Mouse (Mus musculus) stomach, postnatal 0 days (tissue): ENCODE measurements around the gene Trpm3. TPM values are rescaled to one million over a fixed set of nuclear protein-coding genes. Genes with fewer than 3 reads are reported as not detected.

Experiments
- ATAC-seq: fragments of 200-750 bp; cut with Nextera tagmentation; 2 replicates; pipeline ENCODE4 v1.8.0; 2017; ENCODE audit not compliant: low FRiP score, low TSS enrichment
- DNase-seq: peaks from one replicate; pipeline ENCODE4 v3.0.0-alpha.2; 2016; ENCODE audit warnings: low spot score
- H3K27ac ChIP-seq: fragments of 300-500 bp; sonication (generic); replicated peaks from 2 replicates; pipeline ENCODE4 v1.5.1; 2014; ENCODE audit warnings: mild to moderate bottlenecking, control low read depth
- H3K27me3 ChIP-seq: fragments of 300-500 bp; sonication (generic); 2 replicates; pipeline ENCODE4 v1.6.1; 2014; ENCODE audit warnings: low read length; ENCODE audit not compliant: control insufficient read depth, insufficient read depth
- H3K36me3 ChIP-seq: fragments of 300-500 bp; sonication (generic); 2 replicates; pipeline ENCODE4 v1.6.1; 2014; ENCODE audit warnings: low read length, mixed read lengths; ENCODE audit not compliant: control insufficient read depth, insufficient read depth
- H3K4me1 ChIP-seq: fragments of 300-500 bp; sonication (generic); replicated peaks from 2 replicates; pipeline ENCODE4 v1.6.1; 2014; ENCODE audit warnings: antibody characterized with exemption; ENCODE audit not compliant: control insufficient read depth, insufficient read depth
- H3K4me2 ChIP-seq: fragments of 300-500 bp; sonication (generic); replicated peaks from 2 replicates; pipeline ENCODE4 v1.6.1; 2014; ENCODE audit warnings: low read depth, mild to moderate bottlenecking, control low read depth, moderate library complexity
- H3K4me3 ChIP-seq: fragments of 300-500 bp; sonication (generic); 2 replicates; pipeline ENCODE4 v1.5.1; 2014; ENCODE audit warnings: low read depth, low read length, control low read depth
- H3K9ac ChIP-seq: fragments of 300-500 bp; sonication (generic); 2 replicates; pipeline ENCODE4 v1.6.1; 2014; ENCODE audit warnings: mild to moderate bottlenecking, low read length, control low read depth, mixed read lengths
- H3K9me3 ChIP-seq: fragments of 300-500 bp; sonication (generic); 2 replicates; pipeline ENCODE4 v1.6.1; 2016; ENCODE audit warnings: low read length; ENCODE audit not compliant: control insufficient read depth
- CTCF ChIP-seq: IDR thresholded peaks from 2 replicates; pipeline ENCODE4 v1.5.1; 2016; ENCODE audit warnings: antibody characterized with exemption, low read depth, mild to moderate bottlenecking, moderate library complexity
- EP300 ChIP-seq: optimal IDR thresholded peaks from 2 replicates; pipeline ENCODE3; 2016; ENCODE audit warnings: antibody characterized with exemption
- WGBS: fragments of 180-500 bp; shearing (Covaris S2); extraction: QIAGEN DNeasy Blood & Tissue Kit; methylation state at CpG from one replicate; pipeline ENCODE4 v1.1.7; 2014; 5-methylcytosine and 5-hydroxymethylcytosine counted together
- polyA plus RNA-seq: library from polyadenylated mRNA; unstranded; fragments of >200 nt; fragmentation: Nextera tagmentation; extraction: Ambion mirVana; gene quantifications from 2 replicates; pipeline ENCODE4 v1.2.1, GENCODE M21; 2015

Trpm3 gene
- polyA plus RNA-seq, 1 experiment from 2014 or later: 0.33 TPM

- no peaks in the 10 kb centered on the region for H3K9me3 ChIP-seq
- 82% methylated on average over 6 of the region's 6 CpGs for WGBS
- DNase-seq (no peak), ATAC-seq (no peak)
- H3K27ac ChIP-seq: no peak overlapping the region
- H3K4me3 ChIP-seq: no peak overlapping the region
- H3K4me2 ChIP-seq: no peak overlapping the region
- H3K36me3 ChIP-seq: no peaks in the 10 kb centered on the region
- H3K9ac ChIP-seq: no peak overlapping the region
- TF ChIP-seq CTCF (no peak), EP300 (no peak)
- no peaks in the 10 kb centered on the region for H3K4me1 ChIP-seq
- no peaks in the 10 kb centered on the region for H3K27me3 ChIP-seq
Observed at GRCm38 (mm10) chr19:22910686-22911085, 771.8 kb downstream of the Trpm3 start.

- TF ChIP-seq EP300 (no peak), CTCF (no peak)
- ATAC-seq (no peak), DNase-seq (no peak)
- no peaks in the 10 kb centered on the region; the same call in 1 of the 2 replicates for H3K4me1 ChIP-seq
- H3K9me3 ChIP-seq: no peaks in the 10 kb centered on the region
- no peaks in the 10 kb centered on the region for H3K27me3 ChIP-seq
- H3K36me3 ChIP-seq: no peaks in the 10 kb centered on the region
- H3K4me3 ChIP-seq: no peak overlapping the region
- no peak overlapping the region for H3K9ac ChIP-seq
- no peak overlapping the region for H3K4me2 ChIP-seq
- 81% methylated on average over 4 of the region's 4 CpGs for WGBS
- no peak overlapping the region for H3K27ac ChIP-seq
Observed at GRCm38 (mm10) chr19:22912971-22913370, 774.1 kb downstream of the Trpm3 start.

GRCm38 (mm10) chr19:22915868-22916642 lies 777.2 kb downstream of the Trpm3 start:
- 15% methylated on average over 16 of the region's 16 CpGs for WGBS
- no peak for TF ChIP-seq EP300
- peak; percentile 95 for TF ChIP-seq CTCF
- peak; percentile 79 for ATAC-seq

DNA sequence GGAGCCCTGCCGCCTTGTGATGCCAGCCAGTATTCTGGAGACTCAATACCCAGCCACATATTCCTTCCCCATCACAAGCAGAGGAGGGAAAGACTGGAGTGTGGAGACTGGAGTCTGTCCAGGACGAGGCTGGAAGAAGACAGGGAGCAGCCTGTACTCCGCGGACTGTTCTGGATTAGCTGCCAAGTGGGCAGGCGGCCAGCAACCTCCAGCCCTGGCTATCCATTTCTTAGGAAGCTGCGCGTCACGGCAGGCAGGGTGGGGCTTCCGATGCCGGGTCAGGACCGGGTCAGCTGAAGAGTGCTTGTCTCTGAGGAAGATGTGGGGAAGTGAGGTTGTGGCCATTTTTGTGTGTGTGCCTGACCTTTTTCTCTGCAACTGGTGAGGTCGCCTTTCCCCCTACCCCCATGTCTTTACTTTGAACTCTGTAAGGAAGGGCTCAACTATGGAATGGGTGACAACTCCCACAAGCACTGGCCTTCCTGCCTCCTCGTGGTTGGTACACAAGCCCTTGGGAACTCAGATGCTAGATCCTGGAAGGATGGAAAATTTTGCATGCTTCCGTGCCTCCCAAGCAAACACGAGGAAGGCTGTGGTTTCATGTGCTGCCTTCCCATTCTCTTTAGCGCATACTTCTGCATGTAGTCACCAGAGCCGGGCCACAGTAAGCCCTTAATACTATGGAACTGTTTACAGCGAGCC lies 777.9 kb downstream of the Trpm3 start:
- peak; percentile 95 for ATAC-seq
- peak; percentile 90 for DNase-seq
- H3K36me3 ChIP-seq: no peaks in the 10 kb centered on the region
- no peaks in the 10 kb centered on the region for H3K27me3 ChIP-seq
- peak overlapping the region; percentile 89 for H3K27ac ChIP-seq
- H3K4me3 ChIP-seq: no peak overlapping the region
- 12% methylated on average over 18 of the region's 18 CpGs for WGBS
- no peak overlapping the region for H3K9ac ChIP-seq
- peak overlapping the region; percentile 51 for H3K4me2 ChIP-seq
- no peaks in the 10 kb centered on the region; the same call in 1 of the 2 replicates for H3K4me1 ChIP-seq
- peak; percentile 23; the same call in 1 of the 2 replicates for TF ChIP-seq CTCF
- peak; percentile 63 for TF ChIP-seq EP300
- no peaks in the 10 kb centered on the region for H3K9me3 ChIP-seq

More at GRCm38 (mm10) chr19:22915868-22916642, 777.2 kb downstream of the Trpm3 start:
- Histone ChIP-seq H3K4me2 (peak overlapping the region; percentile 51), H3K9me3 (no peaks in the 10 kb centered on the region), H3K4me1 (no peaks in the 10 kb centered on the region; the same call in 1 of the 2 replicates), H3K4me3 (no peak overlapping the region; the same call in 1 of the 2 replicates), H3K27me3 (no peaks in the 10 kb centered on the region), H3K27ac (peak overlapping the region; percentile 89), H3K36me3 (no peaks in the 10 kb centered on the region), H3K9ac (0 out of 2 replicates have a peak overlapping the region, but pooled peaks have one; percentile 23)
- peak; percentile 87 for DNase-seq

DNA sequence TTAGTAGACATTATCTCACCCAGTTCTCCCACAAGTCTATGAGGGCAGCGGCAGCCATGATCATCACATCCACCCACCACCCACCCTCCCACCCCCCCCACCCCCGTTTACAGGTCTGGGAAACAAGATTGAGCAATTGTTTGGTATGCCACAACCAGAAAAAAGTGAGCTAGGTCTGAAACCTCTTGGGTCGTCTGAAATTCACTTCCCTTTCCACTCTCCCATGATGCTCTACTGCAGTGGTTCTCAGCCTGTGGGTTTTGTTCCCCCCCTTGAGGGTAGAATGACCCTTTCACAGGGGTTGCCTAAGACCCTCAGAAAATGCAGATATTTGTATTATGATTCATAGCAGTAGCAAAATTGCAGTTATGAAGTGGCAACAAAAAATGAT lies 778.5 kb downstream of the Trpm3 start:
- ATAC-seq (no peak), DNase-seq (no peak)
- 39% methylated on average over 3 of the region's 3 CpGs for WGBS
- no peaks in the 10 kb centered on the region for H3K9me3 ChIP-seq
- H3K4me2 ChIP-seq: no peak overlapping the region
- no peaks in the 10 kb centered on the region; the same call in 1 of the 2 replicates for H3K4me1 ChIP-seq
- peak overlapping the region; percentile 89 for H3K27ac ChIP-seq
- no peak overlapping the region for H3K9ac ChIP-seq
- TF ChIP-seq EP300: no peak
- no peak for TF ChIP-seq CTCF
- no peaks in the 10 kb centered on the region for H3K36me3 ChIP-seq
- no peaks in the 10 kb centered on the region for H3K27me3 ChIP-seq
- H3K4me3 ChIP-seq: no peak overlapping the region

DNA sequence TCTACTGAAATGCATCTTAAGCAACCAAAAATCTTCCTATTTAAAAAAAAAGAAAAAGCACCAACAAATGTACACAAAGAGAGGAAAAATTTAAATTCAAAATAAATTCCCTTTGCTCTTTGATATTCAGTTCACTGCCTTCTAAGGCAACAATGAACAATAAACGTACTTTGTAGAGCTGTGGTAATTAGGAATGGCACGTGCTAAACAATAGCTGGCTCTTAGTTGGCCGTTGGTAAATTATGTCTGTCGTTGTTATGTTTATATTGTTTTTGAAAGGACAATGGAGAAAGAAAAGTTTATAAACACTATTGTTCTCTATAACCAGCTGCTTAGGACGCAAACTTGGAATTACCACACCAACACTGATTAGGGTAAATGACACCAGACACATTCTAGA lies 782.1 kb downstream of the Trpm3 start:
- H3K9ac ChIP-seq: no peak overlapping the region
- no peaks in the 10 kb centered on the region; the same call in 1 of the 2 replicates for H3K4me1 ChIP-seq
- 74% methylated on average over 5 of the region's 5 CpGs for WGBS
- TF ChIP-seq CTCF (no peak), EP300 (no peak)
- ATAC-seq: no peak
- H3K4me3 ChIP-seq: no peak overlapping the region
- no peak for DNase-seq
- H3K27me3 ChIP-seq: no peaks in the 10 kb centered on the region
- no peaks in the 10 kb centered on the region for H3K36me3 ChIP-seq
- H3K4me2 ChIP-seq: no peak overlapping the region
- no peak overlapping the region for H3K27ac ChIP-seq
- no peaks in the 10 kb centered on the region for H3K9me3 ChIP-seq
